Mouse (Mus musculus) gastrocnemius, postnatal 4 days (tissue): ENCODE results near the gene Asna1. TPM values are rescaled to one million over a fixed set of nuclear protein-coding genes. Genes with fewer than 3 reads are reported as not detected.

Source experiments
- DNase-seq, 2 experiments: peaks; one replicate each; pipeline ENCODE4 v3.0.0; 2021 to 2022; ENCODE audit warnings: low spot score in 2 of 2, mixed read lengths in 2 of 2
- long read RNA-seq, 2 experiments: library from polyadenylated mRNA; stranded (forward); transcript quantifications; one replicate each; pipeline ENCODE4 v2.0.0; 2021
- total RNA-seq, 2 experiments: library from RNA; stranded (reverse); gene quantifications; 2 replicates each; pipeline ENCODE4 v1.2.3; 2021

Gene Asna1
- 10 to 100 TPM; 51.7 to 56.5 TPM for total RNA-seq
- long read RNA-seq, experiment 1, transcript Asna1-201 (7 exons, 1,256 nt) = major isoform, 36 of 38 reads
- long read RNA-seq, experiment 1, partial matches to known transcripts = 0 of 38 reads
- long read RNA-seq, experiment 1, other reads (novel, unspliced or antisense) = 2 of 38 reads
- long read RNA-seq, experiment 2, transcript Asna1-201 (7 exons, 1,256 nt) = major isoform, 41 of 45 reads
- long read RNA-seq, experiment 2, partial matches to known transcripts = 0 of 45 reads
- long read RNA-seq, experiment 2, other reads (novel, unspliced or antisense) = 4 of 45 reads

DNA sequence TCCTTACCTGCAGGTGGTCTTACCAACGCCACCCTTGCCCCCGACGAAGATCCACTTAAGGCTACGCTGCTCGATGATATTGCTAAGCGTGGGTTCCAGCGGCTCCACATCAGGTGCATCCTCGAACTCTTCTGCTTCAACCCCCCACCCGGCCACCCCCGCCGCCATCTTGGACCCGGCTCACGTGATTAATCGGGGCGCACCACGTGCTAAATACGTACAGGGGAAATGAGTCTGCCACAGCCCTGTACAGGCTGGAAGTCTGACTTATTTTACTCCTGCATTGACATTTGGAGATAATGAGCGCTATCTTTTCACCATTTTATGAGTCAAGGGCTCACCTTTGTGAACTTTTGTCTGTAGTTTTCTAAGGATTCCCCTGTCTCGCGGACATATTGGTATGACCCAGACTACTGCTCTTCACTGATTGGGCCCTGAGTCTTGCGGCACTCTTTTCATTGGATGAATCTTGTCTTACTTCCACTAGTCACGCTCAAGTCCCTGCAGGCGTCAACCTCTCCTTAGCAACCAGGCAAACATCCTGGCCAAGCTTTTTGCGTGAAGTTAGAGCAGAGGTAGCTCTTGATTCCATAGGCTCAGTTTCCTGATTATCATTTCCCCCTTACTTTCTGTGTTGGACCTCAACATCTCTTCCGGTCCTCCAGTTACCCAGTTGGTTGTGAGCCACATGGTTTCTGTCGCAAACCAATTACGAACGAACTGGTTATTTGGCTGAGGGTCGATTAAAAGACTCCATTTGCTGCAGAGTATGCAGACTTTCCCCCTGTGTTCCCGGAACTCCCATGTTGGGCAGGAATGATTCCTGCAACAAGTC, at the start of gene Asna1:
Gene Asna1 (minus strand): TSS at position 184 of the 835 bp plus-strand sequence.
- DNase-seq = peak in 1 of 2 experiments; percentile 84

DNA sequence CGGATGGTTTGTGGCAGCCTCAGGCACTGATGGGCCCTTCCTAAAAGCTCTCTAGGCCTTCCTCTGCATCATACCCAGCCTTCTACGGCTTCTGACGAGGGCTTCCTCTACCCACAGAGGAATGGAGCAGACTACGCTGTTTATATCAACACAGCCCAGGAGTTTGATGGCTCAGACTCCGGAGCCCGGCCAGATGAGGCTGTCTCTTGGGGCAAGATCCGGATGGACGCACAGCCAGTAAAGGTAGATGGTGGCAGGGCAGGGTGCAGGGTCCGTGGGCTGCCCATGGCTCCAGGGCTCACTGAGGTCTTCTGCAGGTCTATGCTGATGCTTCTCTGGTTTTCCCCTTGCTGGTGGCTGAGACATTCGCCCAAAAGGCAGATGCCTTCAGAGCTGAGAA, 49.5 kb upstream of the Asna1 start:
- DNase-seq = no peak

GRCm38 (mm10) chr8:85074167-85074566, 49.1 kb upstream of the Asna1 start:
- DNase-seq = no peak

GRCm38 (mm10) chr8:85073041-85073612, 48.0 kb upstream of the Asna1 start:
- DNase-seq = no peak

GRCm38 (mm10) chr8:85072364-85072929, 47.4 kb upstream of the Asna1 start:
- no peak for DNase-seq

GRCm38 (mm10) chr8:85071514-85072281, 46.6 kb upstream of the Asna1 start, which contains the start of gene Dhps:
Gene Dhps (plus strand): TSS chr8:85071757.
- peak; percentile 75 to 91 for DNase-seq

DNA sequence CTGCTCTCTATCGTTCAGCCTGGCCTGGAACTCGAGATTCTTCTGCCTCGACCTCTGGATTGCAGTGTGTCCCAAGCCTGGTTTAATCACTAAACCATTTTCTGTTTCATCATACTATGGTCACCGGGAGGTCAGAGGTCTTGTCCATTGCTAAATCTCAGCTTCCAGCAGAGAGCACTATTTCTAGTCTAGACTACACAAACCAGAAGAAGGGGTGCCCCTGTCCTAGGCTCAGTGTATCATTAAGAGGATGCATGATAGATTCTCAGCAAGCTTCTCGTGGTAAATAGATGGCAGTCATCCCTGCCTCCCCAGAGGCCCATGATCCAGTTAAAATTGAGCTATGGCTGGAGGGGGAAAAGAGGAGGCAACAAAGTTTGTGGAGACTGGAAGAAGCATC, 46.0 kb upstream of the Asna1 start:
- no peak for DNase-seq

DNA sequence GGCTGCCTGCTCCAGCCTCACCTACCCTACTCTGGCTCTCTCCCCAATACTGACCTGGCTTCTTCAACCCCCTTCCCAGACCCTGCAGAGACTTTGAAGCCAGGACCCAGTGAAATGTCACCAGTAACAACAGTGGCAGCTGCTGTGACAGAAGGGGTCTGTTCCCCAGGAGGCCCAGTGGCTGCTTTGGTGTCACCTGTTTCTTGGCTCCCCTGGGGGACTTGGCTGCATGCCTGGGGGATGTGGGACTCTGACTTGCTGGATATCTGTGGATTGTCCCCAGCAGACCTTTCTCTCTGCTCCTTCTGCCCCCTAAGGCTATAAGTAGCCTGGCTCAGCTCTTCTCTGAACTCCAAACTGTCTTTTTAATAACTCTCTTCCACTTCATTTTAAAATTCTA, 42.9 kb upstream of the Asna1 start, which contains the start of gene Gm5741:
Gene Gm5741 (minus strand): TSS at position 1 of the 400 bp plus-strand sequence.
- DNase-seq = no peak

- no peak for DNase-seq
Observed at GRCm38 (mm10) chr8:85067155-85067554, 42.1 kb upstream of the Asna1 start.

- DNase-seq = no peak
Observed at GRCm38 (mm10) chr8:85065213-85065612, 40.1 kb upstream of the Asna1 start.

DNA sequence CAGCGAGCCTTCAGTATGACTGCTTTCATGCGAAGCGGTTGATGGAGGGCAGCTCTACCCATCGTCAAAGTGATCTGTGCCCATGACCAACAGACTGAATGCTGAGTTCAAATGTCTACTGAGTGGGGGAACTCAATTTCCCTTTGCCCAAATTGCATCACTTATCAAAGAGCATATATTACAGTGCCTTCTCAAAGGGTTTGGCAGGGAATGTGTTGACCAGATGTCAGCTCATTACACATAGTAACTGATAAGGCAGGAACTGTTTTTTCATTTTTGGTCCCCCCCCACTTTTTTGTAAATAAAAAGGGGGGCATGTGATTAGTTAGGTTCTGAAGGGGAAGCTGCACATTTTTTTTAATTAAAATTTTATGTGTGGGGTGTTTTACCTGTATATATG, 37.5 kb upstream of the Asna1 start:
- DNase-seq = no peak

DNA sequence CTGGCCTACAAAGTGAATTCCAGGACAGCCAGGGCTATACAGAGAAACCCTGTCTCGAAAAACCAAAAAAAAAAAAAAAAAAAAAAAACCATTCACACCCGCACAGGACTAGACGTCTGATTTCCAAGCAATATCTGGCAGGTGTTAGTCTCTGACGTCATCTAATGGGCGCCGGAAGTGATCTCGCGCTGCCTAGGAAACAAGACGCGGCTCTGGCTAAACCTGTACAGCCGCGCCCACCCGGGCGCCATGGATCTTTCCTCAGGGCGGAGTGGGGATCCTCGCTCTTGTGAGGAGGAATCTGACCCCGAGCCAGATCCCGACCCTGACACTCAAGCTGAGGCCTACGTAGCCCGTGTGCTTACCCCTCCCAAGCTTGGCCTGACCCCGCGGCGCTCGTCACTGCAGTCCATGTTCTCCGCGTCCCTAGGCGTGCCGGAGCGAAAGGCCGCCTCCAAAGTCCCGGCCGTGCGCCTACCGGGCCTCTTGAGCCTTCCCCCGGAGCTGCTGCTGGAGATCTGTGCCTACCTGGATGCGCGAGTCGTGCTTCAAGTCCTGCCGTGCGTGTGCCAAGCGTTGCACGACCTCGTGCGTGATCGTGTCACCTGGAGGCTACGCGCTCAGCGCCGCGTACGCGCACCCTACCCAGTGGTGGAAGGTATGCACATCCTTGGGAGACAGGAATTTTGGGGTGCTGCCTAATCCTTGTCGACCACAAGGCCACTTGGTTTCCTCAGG, 35.0 kb upstream of the Asna1 start, which contains the start of gene Fbxw9:
Gene Fbxw9 (plus strand): TSS at position 177 of the 738 bp plus-strand sequence.
- DNase-seq = peak; percentile 74 to 83

DNA sequence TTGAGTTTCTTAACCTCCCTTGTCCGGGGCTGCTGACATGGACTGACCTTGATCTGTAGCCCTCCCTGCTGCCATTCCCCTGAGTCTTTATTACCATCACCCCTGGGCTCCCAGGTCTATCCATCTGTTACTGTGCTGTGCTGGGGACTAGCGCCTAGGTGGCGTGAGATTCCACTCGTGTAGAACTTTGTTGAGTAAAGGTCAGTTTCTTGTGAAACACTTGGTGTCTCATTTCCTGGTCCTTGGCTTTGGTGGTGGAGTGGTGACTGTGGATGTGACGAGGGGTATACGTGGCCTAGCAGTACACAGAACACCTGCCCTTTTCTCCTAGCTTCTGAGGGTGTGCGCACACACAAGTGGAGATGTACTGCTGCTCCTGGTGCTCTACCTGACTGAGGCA, 32.3 kb upstream of the Asna1 start:
- no peak for DNase-seq

DNA sequence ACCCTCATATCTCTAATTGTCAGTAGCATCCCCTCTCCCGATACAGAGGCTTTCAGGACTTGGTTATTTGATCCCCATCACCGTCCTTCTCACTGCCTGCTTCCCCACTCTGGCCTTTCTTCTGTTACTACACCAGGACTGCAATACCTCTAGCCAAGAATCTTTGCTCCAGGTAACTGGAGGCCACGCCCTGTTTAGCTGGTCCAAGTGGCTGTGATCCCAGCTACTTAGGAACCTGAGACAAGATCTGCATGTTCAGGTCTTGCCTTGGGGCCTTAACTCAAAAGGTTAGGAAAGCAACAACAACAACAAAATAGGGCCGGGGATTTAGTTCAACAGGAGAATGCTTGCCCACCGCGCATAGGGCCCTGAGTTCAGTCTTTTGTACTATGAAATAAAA, 18.5 kb upstream of the Asna1 start:
- no peak for DNase-seq

DNA sequence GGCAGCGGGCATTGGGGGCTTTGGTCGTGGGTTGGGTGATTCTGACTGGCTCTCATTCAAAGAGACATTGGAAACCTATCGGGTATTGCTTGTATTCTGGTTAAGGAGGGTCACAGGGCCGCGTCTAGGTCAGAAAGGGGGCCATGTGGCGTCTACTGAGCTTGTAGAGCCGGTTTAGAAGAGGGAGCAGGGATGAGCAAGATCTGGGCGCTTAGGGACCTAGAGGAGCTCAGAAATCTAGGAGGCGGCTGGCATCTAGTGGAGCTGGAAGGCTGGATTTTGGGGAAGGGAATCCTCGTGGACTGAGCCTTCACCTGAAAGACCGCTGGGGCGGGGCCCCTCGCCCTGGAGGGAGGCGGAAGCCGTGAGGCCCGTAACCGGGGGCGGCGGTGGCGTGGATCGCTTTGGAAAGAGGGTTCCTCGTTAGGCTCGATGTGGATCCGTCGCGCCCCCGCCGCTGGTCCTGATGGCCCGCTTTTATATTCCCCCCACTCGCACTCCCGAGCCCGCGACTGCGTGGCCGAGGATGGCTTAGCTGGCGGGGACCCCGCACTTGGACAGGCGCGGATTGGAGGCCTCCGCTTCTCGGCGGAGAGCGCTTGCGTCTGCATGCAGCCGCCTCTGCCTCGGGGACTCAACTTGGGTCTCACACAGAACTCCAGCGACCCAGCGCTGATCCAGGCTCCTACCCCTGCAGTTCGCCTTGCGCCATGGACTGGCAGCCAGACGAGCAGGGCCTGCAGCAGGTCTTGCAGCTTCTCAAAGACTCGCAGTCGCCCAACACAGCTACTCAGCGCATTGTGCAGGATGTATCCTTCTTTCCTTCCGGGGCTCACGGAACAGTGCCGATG, 12.8 kb upstream of the Asna1 start:
- DNase-seq = peak in 1 of 2 experiments; percentile 56

- DNase-seq = no peak
Observed at GRCm38 (mm10) chr8:85037366-85037680, 12.2 kb upstream of the Asna1 start.

GRCm38 (mm10) chr8:85036718-85037365, 11.8 kb upstream of the Asna1 start, which contains the start of gene Tnpo2:
Gene Tnpo2 (plus strand): TSS chr8:85036915.
- peak; percentile 85 to 91 for DNase-seq

DNA sequence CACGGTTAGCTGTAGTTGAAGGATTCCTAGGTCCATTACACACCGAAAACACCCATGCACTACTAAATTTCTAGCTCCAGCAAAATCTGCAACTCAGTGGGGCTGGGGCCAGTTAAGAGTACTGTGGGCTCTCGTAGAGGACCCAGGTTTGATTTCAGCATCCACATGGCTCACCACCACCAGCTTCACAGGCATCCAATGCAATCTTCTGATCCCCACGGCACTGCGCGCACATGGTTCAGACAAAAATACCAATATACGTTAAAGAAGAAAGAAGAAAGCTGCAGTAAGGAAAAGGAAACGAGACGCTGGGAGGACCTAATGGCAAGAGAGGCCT, 11.3 kb upstream of the Asna1 start:
- DNase-seq = no peak
